Mouse (Mus musculus) limb, embryonic 10.5 days (tissue): ENCODE results near the gene Npdc1. TPM values are rescaled to one million over a fixed set of nuclear protein-coding genes. Genes with fewer than 3 reads are reported as not detected.

Experiments
- DNase-seq: peaks from one replicate; pipeline ENCODE4 v3.0.0-alpha.2; 2017; ENCODE audit warnings: low spot score
- H3K27ac ChIP-seq: fragments of 300-500 bp; sonication (generic); 2 replicates; pipeline ENCODE4 v1.5.1; 2016; ENCODE audit warnings: mild to moderate bottlenecking
- H3K27me3 ChIP-seq: fragments of 300-500 bp; sonication (generic); 2 replicates; pipeline ENCODE4 v1.6.1; 2016; ENCODE audit warnings: low read depth, mild to moderate bottlenecking; ENCODE audit not compliant: poor library complexity, severe bottlenecking
- H3K36me3 ChIP-seq: fragments of 300-500 bp; sonication (generic); 2 replicates; pipeline ENCODE4 v1.6.1; 2016; ENCODE audit warnings: mild to moderate bottlenecking, moderate library complexity
- H3K4me1 ChIP-seq: fragments of 300-500 bp; sonication (generic); 2 replicates; pipeline ENCODE4 v1.6.1; 2016
- H3K4me3 ChIP-seq: fragments of 300-500 bp; sonication (generic); 2 replicates; pipeline ENCODE4 v1.5.1; 2016; ENCODE audit warnings: mild to moderate bottlenecking, moderate library complexity
- H3K9me3 ChIP-seq: fragments of 300-500 bp; sonication (generic); replicated peaks from 2 replicates; pipeline ENCODE4 v1.6.1; 2016; ENCODE audit warnings: mild to moderate bottlenecking
- WGBS: fragments of 180-500 bp; shearing (Covaris S2); methylation state at CpG from one replicate; pipeline ENCODE4 v1.1.7; 2016; 5-methylcytosine and 5-hydroxymethylcytosine counted together
- polyA plus RNA-seq: library from polyadenylated mRNA; unstranded; fragments of >200 nt; fragmentation: Nextera tagmentation; extraction: Ambion mirVana; gene quantifications from 2 replicates; pipeline ENCODE4 v1.2.1, GENCODE M21; 2016

Gene Npdc1
- 5.7 and 8.1 TPM in 2 replicates for polyA plus RNA-seq

- H3K27ac ChIP-seq, result no peak within 1 kb of the TSS
- H3K27me3 ChIP-seq, result peaks cover 100% of the 10 kb centered on the region
- no peaks in the 10 kb centered on the region for H3K36me3 ChIP-seq
- H3K4me1 ChIP-seq, result peaks cover 33% of the 10 kb centered on the region
- no peak within 1 kb of the TSS for H3K4me3 ChIP-seq
- DNase-seq, result no peak
- 62% methylated on average over 8 of the region's 8 CpGs for WGBS
- H3K9me3 ChIP-seq, result no peaks in the 10 kb centered on the region
Observed at GRCm38 (mm10) chr2:25399051-25399450, at the start of gene Npdc1. Npdc1 (plus strand) TSS chr2:25399351.

GRCm38 (mm10) chr2:25349499-25349898, 49.7 kb upstream of the Npdc1 start:
- 96% methylated on average over 4 of the region's 4 CpGs for WGBS
- no peaks in the 10 kb centered on the region for H3K4me1 ChIP-seq
- H3K36me3 ChIP-seq, result peaks cover 98% of the 10 kb centered on the region
- no peaks in the 10 kb centered on the region for H3K27me3 ChIP-seq
- H3K27ac ChIP-seq, result no peak overlapping the region
- H3K4me3 ChIP-seq, result no peak overlapping the region
- no peak for DNase-seq
- no peaks in the 10 kb centered on the region for H3K9me3 ChIP-seq

- 94% methylated on average over 3 of the region's 3 CpGs for WGBS
- Histone ChIP-seq H3K4me1 (peaks cover 11% of the 10 kb centered on the region), H3K27me3 (no peaks in the 10 kb centered on the region), H3K9me3 (no peaks in the 10 kb centered on the region), H3K36me3 (peaks cover 86% of the 10 kb centered on the region), H3K27ac (no peak overlapping the region), H3K4me3 (no peak overlapping the region)
- no peak for DNase-seq
Observed at GRCm38 (mm10) chr2:25350701-25351100, 48.5 kb upstream of the Npdc1 start.

GRCm38 (mm10) chr2:25354211-25354610, 44.9 kb upstream of the Npdc1 start:
- peaks cover 52% of the 10 kb centered on the region for H3K36me3 ChIP-seq
- H3K4me1 ChIP-seq, result peaks cover 25% of the 10 kb centered on the region
- H3K27me3 ChIP-seq, result no peaks in the 10 kb centered on the region
- no peak overlapping the region for H3K4me3 ChIP-seq
- 86% methylated on average over 6 of the region's 6 CpGs for WGBS
- H3K27ac ChIP-seq, result no peak overlapping the region
- no peaks in the 10 kb centered on the region for H3K9me3 ChIP-seq
- DNase-seq, result no peak

GRCm38 (mm10) chr2:25355419-25356066, 43.6 kb upstream of the Npdc1 start:
- 0 out of 2 replicates have a peak overlapping the region, but pooled peaks have one; percentile 66 for H3K27ac ChIP-seq
- H3K36me3 ChIP-seq, result peaks cover 39% of the 10 kb centered on the region
- H3K27me3 ChIP-seq, result no peaks in the 10 kb centered on the region
- WGBS, result 39% methylated on average over 18 of the region's 18 CpGs
- H3K9me3 ChIP-seq, result no peaks in the 10 kb centered on the region
- peaks cover 25% of the 10 kb centered on the region for H3K4me1 ChIP-seq
- peak overlapping the region; percentile 62 for H3K4me3 ChIP-seq
- DNase-seq, result no peak

GRCm38 (mm10) chr2:25356208-25357079, 42.7 kb upstream of the Npdc1 start, which contains the start of gene Dpp7:
Dpp7 (minus strand) TSS chr2:25356359.
- no peaks in the 10 kb centered on the region for H3K9me3 ChIP-seq
- DNase-seq, result peak; percentile 95
- peaks cover 25% of the 10 kb centered on the region for H3K4me1 ChIP-seq
- H3K27ac ChIP-seq, result peak within 1 kb of the TSS; percentile 66
- WGBS, result 8% methylated on average over 13 of the region's 13 CpGs
- peaks cover 30% of the 10 kb centered on the region for H3K36me3 ChIP-seq
- H3K27me3 ChIP-seq, result no peaks in the 10 kb centered on the region
- H3K4me3 ChIP-seq, result peak within 1 kb of the TSS; percentile 62

- WGBS, result 77% methylated on average over 4 of the region's 4 CpGs
- no peaks in the 10 kb centered on the region; the same call in 1 of the 2 replicates for H3K36me3 ChIP-seq
- no peak overlapping the region for H3K4me3 ChIP-seq
Observed at GRCm38 (mm10) chr2:25359848-25360247, 39.3 kb upstream of the Npdc1 start.

GRCm38 (mm10) chr2:25363478-25364178, 35.5 kb upstream of the Npdc1 start:
- DNase-seq, result no peak
- 59% methylated on average over 13 of the region's 13 CpGs for WGBS

More at GRCm38 (mm10) chr2:25359848-25360247, 39.3 kb upstream of the Npdc1 start:
- Histone ChIP-seq H3K4me1 (peaks cover 26% of the 10 kb centered on the region), H3K27ac (no peak overlapping the region), H3K9me3 (no peaks in the 10 kb centered on the region), H3K27me3 (peaks cover 26% of the 10 kb centered on the region)
- no peak for DNase-seq

GRCm38 (mm10) chr2:25364313-25364712, 34.8 kb upstream of the Npdc1 start:
- no peak overlapping the region for H3K27ac ChIP-seq
- H3K4me3 ChIP-seq, result peak overlapping the region; percentile 62; the same call in 1 of the 2 replicates
- peaks cover 11% of the 10 kb centered on the region for H3K4me1 ChIP-seq
- 86% methylated on average over 4 of the region's 4 CpGs for WGBS
- H3K36me3 ChIP-seq, result no peaks in the 10 kb centered on the region
- no peaks in the 10 kb centered on the region for H3K9me3 ChIP-seq
- DNase-seq, result no peak
- peaks cover 44% of the 10 kb centered on the region for H3K27me3 ChIP-seq

More at GRCm38 (mm10) chr2:25363478-25364178, 35.5 kb upstream of the Npdc1 start:
- Histone ChIP-seq H3K36me3 (no peaks in the 10 kb centered on the region), H3K27ac (no peak overlapping the region), H3K4me1 (peaks cover 11% of the 10 kb centered on the region), H3K9me3 (no peaks in the 10 kb centered on the region), H3K4me3 (no peak overlapping the region), H3K27me3 (peaks cover 44% of the 10 kb centered on the region)

GRCm38 (mm10) chr2:25364761-25365090, 34.4 kb upstream of the Npdc1 start:
- Histone ChIP-seq H3K36me3 (no peaks in the 10 kb centered on the region), H3K27me3 (peaks cover 44% of the 10 kb centered on the region), H3K27ac (peak overlapping the region; percentile 61; the same call in 1 of the 2 replicates), H3K9me3 (no peaks in the 10 kb centered on the region), H3K4me1 (peaks cover 11% of the 10 kb centered on the region), H3K4me3 (peak overlapping the region; percentile 62)
- WGBS, result 26% methylated on average over 9 of the region's 9 CpGs
- DNase-seq, result peak; percentile 41

GRCm38 (mm10) chr2:25365091-25365761, 33.9 kb upstream of the Npdc1 start, which contains the start of gene Uap1l1:
Uap1l1 (minus strand) TSS chr2:25365682.
- Histone ChIP-seq H3K27me3 (peaks cover 44% of the 10 kb centered on the region), H3K9me3 (no peaks in the 10 kb centered on the region), H3K4me1 (peaks cover 11% of the 10 kb centered on the region), H3K27ac (peak within 1 kb of the TSS; percentile 61), H3K4me3 (peak within 1 kb of the TSS; percentile 62), H3K36me3 (no peaks in the 10 kb centered on the region)
- DNase-seq, result peak; percentile 80
- WGBS, result under 1% methylated on average over 54 of the region's 54 CpGs

GRCm38 (mm10) chr2:25369996-25370395, 29.2 kb upstream of the Npdc1 start:
- Histone ChIP-seq H3K4me1 (peaks cover 38% of the 10 kb centered on the region), H3K27me3 (peaks cover 17% of the 10 kb centered on the region), H3K4me3 (no peak overlapping the region), H3K9me3 (no peaks in the 10 kb centered on the region), H3K36me3 (peaks cover 6% of the 10 kb centered on the region), H3K27ac (no peak overlapping the region)
- 89% methylated on average over 3 of the region's 3 CpGs for WGBS
- DNase-seq, result no peak
